Mouse (Mus musculus): Measurements from ENCODE around the gene Fnip2. TPM values are rescaled to one million over a fixed set of nuclear protein-coding genes. Genes with fewer than 3 reads are reported as not detected.

The Fnip2 gene
- total and polyA plus RNA-seq, 3 experiments, result 0.21 to 0.71 (median 0.31) TPM

DNA sequence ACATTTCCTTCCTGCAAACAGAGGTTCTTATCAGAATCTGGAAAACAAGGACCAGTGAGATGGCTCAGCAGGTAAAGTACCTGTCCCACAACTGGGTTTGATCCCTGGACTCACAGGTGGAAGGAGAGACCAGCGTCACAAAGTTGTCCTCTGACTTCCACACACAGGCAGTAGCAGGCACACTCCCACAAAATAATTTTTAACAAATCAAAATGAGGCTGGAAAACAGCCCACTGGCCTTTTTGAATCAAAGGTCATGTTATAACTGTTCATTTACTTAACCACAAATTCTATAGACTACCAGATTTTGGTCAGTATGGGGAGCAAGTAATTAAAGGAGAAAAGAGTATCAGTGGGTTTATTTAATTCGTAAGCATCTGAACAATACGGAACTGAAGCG lies 50.6 kb downstream of the Fnip2 start:
- in situ Hi-C loops (cut with MboI; ENCODE audit: low pct_ligation_motif_present, low pct_unique_long_range_greater_than_20kb, low sequenced_read_pairs) (no loop called here), dilution Hi-C loops (cut with MboI; ENCODE audit: extremely low pct_ligation_motif_present, extremely low pct_unique_long_range_greater_than_20kb, low sequenced_read_pairs) (no loop called here)
- Histone ChIP-seq H3K4me3 (replicated peaks in 1 of 3; ENCODE audit: low read depth in 2 of 3, low read length in 2 of 3, poor library complexity in 1 of 3) (no peak overlapping the region), H3K4me2 (ENCODE audit: insufficient read depth, low read depth, poor library complexity, severe bottlenecking) (no peak overlapping the region), H3K36me3 (replicated peaks in 1 of 2; ENCODE audit: control insufficient read depth in 1 of 2, insufficient read depth in 1 of 2, low read length in 1 of 2) (no peaks in the 10 kb centered on the region), H3K27ac (ENCODE audit: insufficient read depth, low read depth) (no peak overlapping the region), H3K9me3 (replicated peaks; ENCODE audit: low read length) (no peaks in the 10 kb centered on the region), H3K4me1 (ENCODE audit: control insufficient read depth in 1 of 2, insufficient read depth in 2 of 2) (no peaks in the 10 kb centered on the region), H3K27me3 (replicated peaks) (no peaks in the 10 kb centered on the region), H3K79me2 (replicated peaks; ENCODE audit: control insufficient read depth, extremely low read depth, insufficient read depth, poor library complexity, severe bottlenecking) (no peaks in the 10 kb centered on the region), H3K9ac (ENCODE audit: insufficient read depth, low read depth) (no peak overlapping the region)
- TF ChIP-seq CHD2 (IDR thresholded peaks at IDR 0.05; ENCODE audit: low read length) (no peak), CTCF (conservative IDR thresholded peaks at IDR 0.05 in 1 of 2, IDR thresholded peaks at IDR 0.05 in 1 of 2; ENCODE audit: low read depth in 2 of 2, low read length in 2 of 2) (no peak), RAD21 (IDR thresholded peaks at IDR 0.05; ENCODE audit: low read depth, low read length) (no peak), MAFK (IDR thresholded peaks at IDR 0.05; ENCODE audit: insufficient replicate concordance, low read length) (no peak), NRF1 (IDR thresholded peaks at IDR 0.05; ENCODE audit: low read depth, low read length) (no peak), MYC (IDR thresholded peaks at IDR 0.05; ENCODE audit: low read depth, low read length) (no peak), BHLHE40 (IDR thresholded peaks at IDR 0.05; ENCODE audit: low read depth, low read length) (no peak)
- no peak for DNase-seq (ENCODE audit: extremely low read depth)

DNA sequence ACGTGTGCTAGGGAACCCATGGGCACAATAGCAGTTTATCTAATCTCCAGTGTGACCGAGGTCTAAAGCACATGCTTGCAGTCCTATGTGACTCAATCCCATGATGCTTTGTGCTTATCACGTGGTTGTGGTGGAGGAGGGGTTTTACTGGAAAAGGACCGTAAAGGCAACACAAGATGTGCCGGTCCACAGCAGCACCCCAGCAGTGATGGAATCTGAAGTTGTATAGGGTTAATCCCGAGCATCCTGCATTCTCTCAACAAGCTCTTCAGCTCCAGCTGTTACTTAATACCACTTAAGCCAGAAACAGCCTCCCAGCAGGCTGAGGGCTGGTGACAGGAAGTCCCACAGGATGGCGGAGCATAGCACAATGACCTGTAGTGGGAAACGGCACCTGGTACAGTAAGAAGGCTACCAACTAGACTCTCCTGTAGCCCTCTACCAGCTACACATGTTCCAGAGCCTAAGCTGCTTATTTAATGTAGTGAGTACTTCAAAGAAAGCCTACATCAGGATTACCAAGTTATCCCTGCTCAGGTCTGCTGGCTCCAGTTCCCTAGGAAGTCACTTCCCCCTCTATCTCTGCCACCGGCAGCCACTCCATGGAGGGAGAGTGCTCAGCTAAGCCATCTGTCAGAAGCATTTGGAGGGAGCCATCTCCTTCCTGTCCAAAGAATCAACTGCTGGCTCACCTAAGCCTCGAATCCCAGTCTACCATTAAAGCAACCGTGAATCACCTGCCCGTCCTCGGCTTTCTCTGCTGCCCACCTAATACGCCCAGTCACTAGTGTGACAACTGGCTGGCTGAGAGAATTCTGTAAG lies 51.3 kb downstream of the Fnip2 start:
- Histone ChIP-seq H3K9ac (ENCODE audit: insufficient read depth, low read depth) (no peak overlapping the region), H3K4me1 (ENCODE audit: control insufficient read depth in 1 of 2, insufficient read depth in 2 of 2) (no peaks in the 10 kb centered on the region), H3K4me3 (replicated peaks in 1 of 3; ENCODE audit: low read depth in 2 of 3, low read length in 2 of 3, poor library complexity in 1 of 3) (no peak overlapping the region), H3K9me3 (replicated peaks; ENCODE audit: low read length) (no peaks in the 10 kb centered on the region), H3K36me3 (replicated peaks in 1 of 2; ENCODE audit: control insufficient read depth in 1 of 2, insufficient read depth in 1 of 2, low read length in 1 of 2) (no peaks in the 10 kb centered on the region), H3K4me2 (ENCODE audit: insufficient read depth, low read depth, poor library complexity, severe bottlenecking) (no peak overlapping the region), H3K79me2 (replicated peaks; ENCODE audit: control insufficient read depth, extremely low read depth, insufficient read depth, poor library complexity, severe bottlenecking) (no peaks in the 10 kb centered on the region), H3K27ac (ENCODE audit: insufficient read depth, low read depth) (no peak overlapping the region), H3K27me3 (replicated peaks) (no peaks in the 10 kb centered on the region)
- no peak for DNase-seq (ENCODE audit: extremely low read depth)
- TF ChIP-seq JUN (IDR thresholded peaks at IDR 0.05; ENCODE audit: insufficient read depth, low read depth, low read length) (no peak), HCFC1 (IDR thresholded peaks at IDR 0.05; ENCODE audit: low read depth, low read length) (no peak), RAD21 (IDR thresholded peaks at IDR 0.05; ENCODE audit: low read depth, low read length) (no peak), CHD1 (IDR thresholded peaks at IDR 0.05; ENCODE audit: low read depth, low read length) (no peak), BHLHE40 (IDR thresholded peaks at IDR 0.05; ENCODE audit: low read depth, low read length) (no peak), SMC3 (IDR thresholded peaks at IDR 0.05; ENCODE audit: low read depth, low read length) (no peak), ZNF384 (IDR thresholded peaks at IDR 0.05; ENCODE audit: low read depth, low read length) (no peak), E2F4 (IDR thresholded peaks at IDR 0.05; ENCODE audit: insufficient replicate concordance, low read depth, low read length) (no peak), EP300 (IDR thresholded peaks at IDR 0.05; ENCODE audit: low read length) (no peak), CHD2 (IDR thresholded peaks at IDR 0.05; ENCODE audit: low read length) (no peak)
- in situ Hi-C loops (cut with MboI; ENCODE audit: low pct_ligation_motif_present, low pct_unique_long_range_greater_than_20kb, low sequenced_read_pairs) (no loop called here), dilution Hi-C loops (cut with MboI; ENCODE audit: extremely low pct_ligation_motif_present, extremely low pct_unique_long_range_greater_than_20kb, low sequenced_read_pairs) (no loop called here)

All from CH12.LX (cell line).